Mouse (Mus musculus): ENCODE results near the gene 2810021J22Rik.
"Not testable (repeated sequence)": the region's sequence is repeated elsewhere in the genome, so short reads cannot be mapped to it uniquely, and the experiment has no call there.

2810021J22Rik gene

GRCm38 (mm10) chr11:58867039-58867953, at the start of gene 2810021J22Rik:
Gene 2810021J22Rik, plus strand, starts transcription at chr11:58867216.
- peak; percentile 86 for DNase-seq (ENCODE audit: low read depth)

- DNase-seq (ENCODE audit: low read depth) = not testable (repeated sequence)
Observed at GRCm38 (mm10) chr11:58828937-58829336, 38.1 kb upstream of the 2810021J22Rik start, which contains the start of gene Olfr312. Gene Olfr312, plus strand, starts transcription at chr11:58829237.

DNA sequence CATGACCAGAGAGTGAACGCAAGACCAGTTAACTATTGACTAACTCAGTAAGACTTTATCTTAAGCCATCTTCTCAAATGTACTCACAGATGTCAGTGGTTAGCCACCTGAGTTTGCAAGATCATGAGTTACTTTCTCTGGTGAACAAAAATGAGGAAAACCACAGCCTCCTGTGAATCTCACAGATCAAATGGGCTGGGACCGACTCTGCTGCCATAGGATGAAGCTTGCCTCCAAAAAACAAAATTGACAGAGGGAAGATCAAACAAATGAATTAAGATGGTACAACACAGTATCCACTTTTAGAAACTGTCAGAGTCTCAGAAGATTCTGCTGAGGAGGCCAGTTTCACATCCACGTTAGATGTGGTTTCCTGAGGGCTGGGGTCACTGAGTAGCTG, 37.3 kb upstream of the 2810021J22Rik start:
- no peak for DNase-seq (ENCODE audit: low read depth)

DNA sequence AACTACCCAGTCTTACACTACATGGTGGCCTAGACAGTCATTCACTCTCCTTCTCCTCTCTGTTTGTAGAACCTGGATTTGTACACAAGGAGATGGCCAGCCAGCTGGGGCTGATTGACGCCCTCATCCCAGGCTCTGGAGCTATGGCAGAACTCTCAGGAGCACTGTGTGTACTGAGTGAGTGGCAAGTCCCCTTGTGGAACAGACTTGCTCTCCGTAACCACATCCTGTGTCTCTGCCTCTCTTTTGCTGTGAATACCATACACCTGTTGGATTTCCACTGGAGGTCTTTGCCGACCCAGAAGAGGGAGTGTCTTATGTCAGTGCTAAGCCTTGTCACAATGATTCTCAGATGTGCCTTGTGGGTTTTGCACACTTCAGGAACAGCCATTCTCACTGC, 34.5 kb upstream of the 2810021J22Rik start:
- DNase-seq (ENCODE audit: low read depth) = peak; percentile 37

DNA sequence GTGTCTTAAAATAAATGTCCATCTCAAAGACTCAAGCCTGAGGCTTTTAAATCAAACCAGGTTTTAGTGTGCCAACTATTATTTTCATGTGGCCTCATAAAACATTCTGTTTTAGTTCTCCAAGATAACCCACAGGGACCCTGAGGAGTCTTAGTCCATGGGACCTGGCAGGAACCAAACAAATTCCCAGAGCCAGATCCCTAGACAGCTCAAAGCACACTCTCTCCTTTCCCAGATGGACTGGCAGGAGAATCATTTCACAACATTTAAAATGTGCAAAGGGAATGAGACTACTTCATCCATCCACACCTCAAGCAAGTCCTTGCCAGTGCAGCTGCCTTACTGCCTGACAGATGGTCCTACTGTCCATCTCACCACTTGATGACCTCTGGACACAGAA, 28.1 kb upstream of the 2810021J22Rik start, which contains the start of gene Olfr311:
TSS of gene Olfr311 (plus strand) at position 301 of the 400 bp plus-strand sequence.
- DNase-seq (ENCODE audit: low read depth) = not testable (repeated sequence)

- peak; percentile 99 for DNase-seq (ENCODE audit: low read depth)
Observed at GRCm38 (mm10) chr11:58846919-58847461, 20.0 kb upstream of the 2810021J22Rik start, which contains the start of gene Gm12258. Gene Gm12258, plus strand, starts transcription at chr11:58847158.

GRCm38 (mm10) chr11:58847636-58848035, 19.4 kb upstream of the 2810021J22Rik start:
- DNase-seq (ENCODE audit: low read depth) = no peak

DNA sequence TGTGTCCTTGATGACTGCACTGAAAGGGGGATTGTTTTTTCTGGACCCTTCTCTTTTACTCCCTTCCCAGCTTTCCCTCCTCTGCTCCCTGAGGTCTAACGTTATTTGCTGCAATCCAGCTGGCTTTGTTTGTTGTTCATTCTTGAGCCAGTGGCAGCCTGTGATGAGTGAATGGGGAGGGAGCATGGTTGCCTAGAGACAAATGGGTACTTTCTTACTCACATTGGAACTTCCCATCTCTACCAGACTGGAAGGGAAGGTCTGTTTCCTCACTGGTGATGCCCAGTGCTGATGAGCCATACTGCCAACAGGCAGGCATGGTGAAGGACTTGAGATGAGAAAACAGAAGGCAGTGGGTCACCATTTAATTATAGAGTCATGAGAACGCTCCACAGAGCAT, 17.3 kb upstream of the 2810021J22Rik start:
- no peak for DNase-seq (ENCODE audit: low read depth)

DNA sequence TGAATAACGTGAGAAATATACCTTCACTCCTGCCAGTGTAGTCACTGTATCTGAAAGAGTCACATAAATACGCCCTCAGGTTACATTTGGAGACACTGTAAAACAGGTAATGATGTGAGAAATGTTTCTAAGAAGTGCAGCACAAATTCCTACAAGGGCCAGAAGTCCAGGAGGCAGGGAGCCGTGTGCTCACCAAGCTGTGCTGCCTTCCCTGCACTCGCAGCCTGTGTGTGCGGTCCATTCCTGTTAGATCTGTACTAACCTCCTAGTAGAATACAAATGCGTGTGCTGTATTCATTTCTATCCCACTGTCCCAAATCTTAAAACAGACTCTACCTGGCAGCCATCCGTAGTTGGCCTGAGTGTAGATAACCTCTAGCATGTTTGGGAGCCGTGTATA, 6.3 kb upstream of the 2810021J22Rik start:
- DNase-seq (ENCODE audit: low read depth) = no peak

DNA sequence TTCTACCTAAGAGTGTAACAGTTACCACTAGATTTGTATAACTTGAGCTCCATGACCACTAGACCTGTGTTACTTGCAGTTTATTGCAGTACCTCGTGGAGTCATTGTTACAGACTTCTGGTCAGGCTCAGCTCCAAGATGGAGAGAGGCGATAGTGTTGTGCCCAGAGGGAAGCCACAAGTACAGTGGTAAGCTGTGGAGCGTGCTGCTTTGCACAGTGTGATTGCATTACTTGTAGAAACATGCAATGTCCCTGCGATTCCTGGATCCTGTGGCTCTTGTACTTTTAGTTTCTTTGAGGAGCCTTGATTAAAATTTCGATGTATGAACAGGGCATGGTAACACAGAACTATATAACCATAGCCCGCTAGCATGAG, 926 bp downstream of the 2810021J22Rik start:
- no peak for DNase-seq (ENCODE audit: low read depth)

DNA sequence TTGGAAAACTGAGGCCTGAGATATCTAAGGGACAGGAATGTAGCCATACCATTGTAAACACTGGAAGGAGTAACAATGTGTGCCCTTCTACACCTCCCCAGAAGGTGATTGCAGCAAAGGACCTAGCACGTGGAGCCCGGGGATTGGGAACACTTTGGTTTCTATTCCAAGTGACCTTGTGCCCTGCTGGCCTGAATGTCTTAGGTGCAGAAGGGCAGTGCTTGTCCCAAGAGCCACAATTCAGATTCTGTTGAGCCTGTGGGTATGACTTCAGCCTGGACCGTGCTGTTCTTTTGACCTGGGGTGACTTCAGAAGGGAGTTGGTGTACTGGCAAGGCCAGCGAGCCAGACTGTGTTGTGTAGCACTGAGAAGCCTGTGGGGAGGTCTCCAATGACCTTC, 3.9 kb downstream of the 2810021J22Rik start:
- no peak for DNase-seq (ENCODE audit: low read depth)

DNA sequence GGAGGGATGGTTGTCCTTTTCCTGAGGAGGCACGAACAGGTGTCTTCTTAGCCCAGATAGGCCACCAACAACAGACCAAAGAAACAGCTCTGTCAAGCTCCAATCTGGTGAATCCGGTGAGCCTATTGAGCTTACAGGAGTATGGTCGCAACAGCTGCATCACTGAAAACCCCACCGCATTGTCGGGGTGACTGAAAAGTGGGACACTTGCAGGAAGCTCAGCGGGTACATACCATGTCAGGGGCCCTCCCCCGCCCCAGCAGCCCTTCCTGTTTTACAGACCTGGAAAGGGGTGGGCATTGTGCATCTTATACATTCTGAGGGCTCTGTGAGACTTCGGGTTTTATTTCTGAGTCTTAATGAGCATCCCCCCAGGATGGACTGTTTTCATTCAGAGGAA, 16.7 kb downstream of the 2810021J22Rik start:
- DNase-seq (ENCODE audit: low read depth) = no peak

DNA sequence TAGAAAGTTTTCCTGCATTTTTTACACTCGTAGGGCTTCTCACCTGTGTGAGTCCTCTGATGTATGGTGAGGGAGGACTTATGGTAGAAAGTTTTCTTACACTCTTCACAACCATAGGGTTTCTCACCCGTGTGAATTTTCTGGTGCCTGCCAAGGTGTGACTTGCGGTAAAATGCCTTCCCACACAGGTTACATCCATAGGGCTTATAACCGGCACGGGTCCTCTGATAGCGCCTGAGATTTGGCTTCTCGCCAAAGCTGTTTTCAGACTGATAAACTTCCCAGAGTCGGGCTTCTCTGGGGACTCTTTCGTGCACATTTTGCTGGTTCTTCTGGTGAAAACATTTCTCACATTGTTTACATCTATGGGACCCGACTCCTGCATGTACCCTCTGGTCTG, 23.5 kb downstream of the 2810021J22Rik start:
- DNase-seq (ENCODE audit: low read depth) = no peak

DNA sequence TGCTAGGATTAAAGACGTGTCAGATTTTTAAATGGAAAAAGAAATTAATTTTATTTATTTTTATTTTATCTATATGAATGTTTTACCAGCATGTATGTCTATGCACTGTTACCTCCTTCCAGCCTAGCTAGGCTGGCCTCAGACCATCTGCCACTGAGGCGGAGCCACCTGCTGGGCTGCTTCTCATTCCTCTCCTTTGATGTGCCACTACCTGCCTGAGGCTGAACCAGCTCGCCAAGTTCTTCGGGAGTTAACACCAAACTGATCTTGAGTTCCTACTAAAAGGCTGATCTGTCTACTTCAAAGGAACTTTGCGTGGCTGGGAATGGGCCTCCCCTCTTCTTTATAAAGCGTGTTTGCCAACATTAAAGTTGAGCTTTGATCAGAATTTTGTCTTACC, 27.4 kb downstream of the 2810021J22Rik start:
- DNase-seq (ENCODE audit: low read depth) = no peak

DNA sequence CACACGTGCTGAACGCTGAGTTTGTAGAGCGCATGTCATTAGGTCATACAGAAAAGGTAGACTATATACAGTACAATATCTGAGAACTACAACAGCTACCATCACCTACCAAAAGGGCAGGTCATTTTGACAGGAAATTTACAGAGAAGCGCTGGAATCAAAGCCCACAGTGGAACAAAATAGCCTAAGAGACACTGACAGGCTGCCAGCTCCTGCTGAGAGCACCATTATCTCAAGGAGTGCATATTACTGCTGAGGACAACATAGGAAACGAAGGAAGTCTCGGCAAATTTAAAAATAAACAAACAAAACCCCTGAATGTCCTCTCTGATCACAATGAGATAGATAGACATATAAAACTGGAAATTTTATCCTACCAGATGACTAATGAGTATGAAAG, 30.5 kb downstream of the 2810021J22Rik start:
- no peak for DNase-seq (ENCODE audit: low read depth)

- DNase-seq (ENCODE audit: low read depth) = no peak
Observed at GRCm38 (mm10) chr11:58901080-58901479, 34.1 kb downstream of the 2810021J22Rik start.

DNA sequence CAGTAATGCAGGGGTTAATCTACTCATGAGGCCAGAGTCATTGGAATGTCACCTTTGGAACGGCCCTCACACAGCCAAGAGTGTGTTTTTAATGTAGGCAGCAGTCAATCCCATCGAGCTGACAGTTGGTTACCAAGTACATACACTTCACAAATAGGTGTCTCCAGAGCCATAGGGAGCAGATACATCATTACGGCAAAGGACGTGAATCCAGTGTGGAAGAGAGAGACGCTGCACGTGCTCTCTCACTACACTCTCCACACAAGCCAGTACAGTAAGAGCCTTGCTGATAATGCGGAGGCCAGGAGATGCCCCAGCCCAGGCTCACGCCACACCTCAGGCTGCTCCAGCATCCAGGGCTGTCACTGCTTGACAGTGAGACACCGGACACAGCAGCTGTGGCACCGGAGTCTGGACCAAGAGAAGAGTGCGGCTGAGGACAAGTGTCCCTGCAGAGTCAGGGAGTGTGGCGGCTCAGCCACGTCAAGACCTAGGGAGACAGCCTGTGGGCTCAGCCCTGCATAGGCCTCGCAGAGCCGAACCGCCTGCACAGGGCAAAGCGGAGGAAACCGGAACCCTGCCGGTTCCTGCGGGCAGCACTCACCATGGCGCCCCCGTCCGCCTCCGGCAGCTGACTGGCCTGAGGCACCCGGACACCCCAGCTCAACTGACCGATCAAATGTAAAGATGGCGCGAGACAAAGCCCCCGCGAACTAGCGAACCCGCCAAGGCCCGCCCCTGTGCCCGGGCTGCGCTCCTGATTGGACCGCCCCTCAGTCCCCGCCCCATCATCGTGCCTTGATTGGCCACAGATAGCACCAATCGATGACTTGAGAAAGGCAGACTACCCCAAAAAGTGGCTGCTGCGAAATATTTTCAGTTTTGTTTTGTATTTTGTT, 36.7 kb downstream of the 2810021J22Rik start, which contains the start of gene Zfp39:
TSS of gene Zfp39 (minus strand) at position 715 of the 899 bp plus-strand sequence.
- DNase-seq (ENCODE audit: low read depth) = peak; percentile 95

DNA sequence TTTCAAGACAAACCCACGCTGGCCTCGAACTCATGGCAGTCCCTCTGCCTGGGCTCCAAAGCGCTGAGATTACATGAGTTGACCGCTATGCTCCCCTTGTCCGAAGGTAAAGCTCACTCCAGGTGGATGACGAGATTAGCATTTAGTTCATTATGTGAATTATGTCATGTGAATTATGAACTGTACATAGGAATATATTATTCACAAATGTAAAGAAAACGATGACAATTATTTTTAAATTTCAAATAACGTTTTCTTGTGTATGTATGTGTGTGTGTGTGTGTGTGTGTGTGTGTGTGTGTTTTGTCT, 37.3 kb downstream of the 2810021J22Rik start:
- no peak for DNase-seq (ENCODE audit: low read depth)

- DNase-seq (ENCODE audit: low read depth) = no peak
Observed at GRCm38 (mm10) chr11:58904838-58905237, 37.8 kb downstream of the 2810021J22Rik start.

- no peak for DNase-seq (ENCODE audit: low read depth)
Observed at GRCm38 (mm10) chr11:58913776-58914175, 46.8 kb downstream of the 2810021J22Rik start.

DNA sequence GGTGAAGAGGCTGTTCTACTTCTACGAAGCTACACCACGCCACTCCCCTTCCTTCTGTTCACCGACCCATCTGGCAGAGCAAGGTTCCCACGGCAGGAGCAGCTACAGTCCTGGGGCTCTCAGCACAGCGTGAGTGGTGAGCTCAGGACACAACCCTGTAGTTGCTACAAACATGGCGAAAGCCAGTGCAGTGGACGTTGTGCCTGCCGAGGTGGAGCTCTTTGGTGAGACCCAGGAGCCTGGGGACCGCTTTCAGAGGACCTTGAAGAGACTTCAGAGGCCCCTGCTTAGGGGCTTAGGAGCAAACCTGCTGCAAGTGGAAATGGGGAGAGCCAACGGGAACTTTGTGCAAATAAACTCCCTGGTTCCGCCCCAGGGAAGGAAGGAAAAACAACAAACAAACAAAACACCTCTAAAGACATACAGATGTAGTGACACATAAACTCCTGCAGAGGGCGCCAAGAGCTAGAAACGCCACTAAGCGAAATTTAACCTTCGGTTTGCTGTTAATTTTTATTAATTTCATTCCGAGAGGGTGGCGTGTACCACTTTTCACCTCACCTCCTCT, 47.5 kb downstream of the 2810021J22Rik start:
- DNase-seq (ENCODE audit: low read depth) = peak; percentile 75

Measured in naive thymus-derived CD4-positive, alpha-beta T cell, adult 2 months (primary cell).